Mouse (Mus musculus) liver, postnatal 0 days (tissue): ENCODE results near the gene Mipol1. TPM values are rescaled to one million over a fixed set of nuclear protein-coding genes. Genes with fewer than 3 reads are reported as not detected.

Experiments used
- ATAC-seq: fragments of 200-750 bp; cut with Nextera tagmentation; 2 replicates; pipeline ENCODE4 v1.8.0; 2017; ENCODE audit warnings: mild to moderate bottlenecking, moderate library complexity
- DNase-seq: peaks from one replicate; pipeline ENCODE4 v3.0.0-alpha.2; 2016
- H3K27ac ChIP-seq: fragments of 300-500 bp; sonication (generic); 2 replicates; pipeline ENCODE4 v1.5.1; 2014; ENCODE audit warnings: antibody characterized with exemption, moderate library complexity, mild to moderate bottlenecking, low read depth
- H3K27me3 ChIP-seq: fragments of 300-500 bp; sonication (generic); 2 replicates; pipeline ENCODE4 v1.6.1; 2014; ENCODE audit warnings: low read length, control low read depth, mixed read lengths; ENCODE audit not compliant: insufficient read depth
- H3K36me3 ChIP-seq: fragments of 300-500 bp; sonication (generic); replicated peaks from 2 replicates; pipeline ENCODE4 v1.6.1; 2014; ENCODE audit warnings: mild to moderate bottlenecking, control low read depth, low read length, moderate library complexity, mixed read lengths; ENCODE audit not compliant: insufficient read depth
- H3K4me1 ChIP-seq: fragments of 300-500 bp; sonication (generic); 2 replicates; pipeline ENCODE4 v1.6.1; 2014; ENCODE audit warnings: antibody characterized with exemption, mild to moderate bottlenecking, control low read depth; ENCODE audit not compliant: insufficient read depth
- H3K4me2 ChIP-seq: fragments of 300-500 bp; sonication (generic); 2 replicates; pipeline ENCODE4 v1.6.1; 2014; ENCODE audit warnings: low read depth, mild to moderate bottlenecking, low read length, moderate library complexity, mixed read lengths
- H3K4me3 ChIP-seq: fragments of 300-500 bp; sonication (generic); 2 replicates; pipeline ENCODE4 v1.5.1; 2014; ENCODE audit warnings: low read depth, low read length
- H3K9ac ChIP-seq: fragments of 300-500 bp; sonication (generic); replicated peaks from 2 replicates; pipeline ENCODE4 v1.6.1; 2014; ENCODE audit warnings: mild to moderate bottlenecking, moderate library complexity
- H3K9me3 ChIP-seq: fragments of 300-500 bp; sonication (generic); 2 replicates; pipeline ENCODE4 v1.6.1; 2016; ENCODE audit warnings: mild to moderate bottlenecking, control low read depth, low read length, mixed read lengths
- CTCF ChIP-seq: sonication (generic); IDR thresholded peaks from 2 replicates; pipeline ENCODE4 v1.5.1; 2016; ENCODE audit warnings: antibody characterized with exemption, low read depth
- EP300 ChIP-seq: IDR thresholded peaks from 2 replicates; pipeline ENCODE4 v1.6.1; 2016; ENCODE audit warnings: antibody characterized with exemption, low read depth, mild to moderate bottlenecking
- WGBS: fragments of 180-500 bp; shearing (Covaris S2); extraction: QIAGEN DNeasy Blood & Tissue Kit; methylation state at CpG from one replicate; pipeline ENCODE4 v1.1.7; 2014; ENCODE audit not compliant: insufficient replicate concordance; 5-methylcytosine and 5-hydroxymethylcytosine counted together
- polyA plus RNA-seq: library from polyadenylated mRNA; unstranded; fragments of >200 nt; fragmentation: Nextera tagmentation; extraction: Ambion mirVana; gene quantifications from 2 replicates; pipeline ENCODE4 v1.2.1, GENCODE M21; 2015

The Mipol1 gene
- polyA plus RNA-seq, 1 experiment from 2014 or later, result 2.1 TPM

- Histone ChIP-seq H3K9me3 (no peaks in the 10 kb centered on the region), H3K27ac (no peak overlapping the region), H3K4me1 (no peaks in the 10 kb centered on the region), H3K9ac (no peak overlapping the region), H3K4me2 (no peak overlapping the region), H3K36me3 (no peaks in the 10 kb centered on the region), H3K27me3 (no peaks in the 10 kb centered on the region), H3K4me3 (no peak overlapping the region)
- TF ChIP-seq CTCF, result no peak
- TF ChIP-seq EP300, result no peak
- WGBS, result 60% methylated on average over 6 of the region's 6 CpGs
- DNase-seq (no peak), ATAC-seq (no peak)
Measured at GRCm38 (mm10) chr12:57496347-57497119, 266.3 kb downstream of the Mipol1 start.

DNA sequence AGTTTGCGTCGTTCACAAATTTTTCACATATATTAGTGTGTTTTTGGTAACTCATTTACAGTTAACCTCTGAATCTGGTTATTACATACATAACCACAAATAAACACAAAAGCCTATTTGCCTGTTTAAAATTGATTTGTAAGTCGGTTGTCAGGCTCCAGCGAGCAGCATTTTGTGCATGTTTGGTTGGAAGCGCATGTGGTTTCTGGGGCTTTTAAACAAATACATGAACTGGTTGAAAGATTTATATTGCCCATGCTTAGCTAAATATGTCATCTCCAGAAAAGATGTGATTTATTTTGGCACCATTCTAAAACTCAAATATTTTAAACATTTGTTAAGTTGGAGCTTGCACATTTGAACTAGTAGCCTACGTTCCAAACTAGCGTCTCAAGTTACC lies 270.0 kb downstream of the Mipol1 start:
- 86% methylated on average over 7 of the region's 7 CpGs for WGBS
- H3K36me3 ChIP-seq, result no peaks in the 10 kb centered on the region
- H3K27ac ChIP-seq, result no peak overlapping the region
- TF ChIP-seq CTCF, result no peak
- no peak for TF ChIP-seq EP300
- no peaks in the 10 kb centered on the region for H3K4me1 ChIP-seq
- H3K27me3 ChIP-seq, result no peaks in the 10 kb centered on the region
- no peak overlapping the region for H3K4me3 ChIP-seq
- H3K9me3 ChIP-seq, result no peaks in the 10 kb centered on the region
- DNase-seq, result no peak
- no peak overlapping the region for H3K4me2 ChIP-seq
- no peak for ATAC-seq
- no peak overlapping the region for H3K9ac ChIP-seq

DNA sequence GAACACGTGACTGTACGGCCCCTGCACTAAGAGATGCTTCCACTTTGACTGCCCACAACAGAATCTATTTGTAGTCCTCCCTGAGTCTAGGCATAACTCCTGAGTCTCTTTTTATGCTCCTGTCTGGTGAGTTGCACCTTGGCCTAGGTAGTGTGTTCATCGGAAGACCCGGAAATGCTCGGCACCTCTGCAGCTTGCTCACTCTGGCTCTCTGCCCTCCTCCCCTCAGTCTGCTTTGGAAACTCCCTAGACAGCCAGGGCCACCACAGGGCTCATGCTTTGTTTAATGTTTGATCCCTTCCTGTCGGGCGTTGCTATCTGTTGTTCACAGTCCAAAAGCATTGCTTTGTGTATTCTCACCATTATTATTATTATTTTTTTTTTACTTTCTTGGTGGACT lies 275.1 kb downstream of the Mipol1 start:
- whole genome bisulfite sequencing, result 59% methylated on average over 7 of the region's 7 CpGs
- no peak overlapping the region for H3K9ac ChIP-seq
- TF ChIP-seq CTCF, result no peak
- no peak for TF ChIP-seq EP300

GRCm38 (mm10) chr12:57508938-57509337 lies 278.7 kb downstream of the Mipol1 start:
- Histone ChIP-seq H3K4me2 (no peak overlapping the region), H3K27ac (0 out of 2 replicates have a peak overlapping the region, but pooled peaks have one; percentile 34), H3K9me3 (no peaks in the 10 kb centered on the region), H3K9ac (no peak overlapping the region), H3K4me3 (no peak overlapping the region), H3K36me3 (no peaks in the 10 kb centered on the region), H3K27me3 (no peaks in the 10 kb centered on the region), H3K4me1 (no peaks in the 10 kb centered on the region)
- WGBS, result 57% methylated on average over 11 of the region's 11 CpGs
- DNase-seq (no peak), ATAC-seq (peak; percentile 79)
- no peak for TF ChIP-seq CTCF
- TF ChIP-seq EP300, result no peak

More for the DNA sequence above, 275.1 kb downstream of the Mipol1 start:
- no peaks in the 10 kb centered on the region for H3K4me1 ChIP-seq
- H3K4me3 ChIP-seq, result no peak overlapping the region
- DNase-seq, result peak; percentile 22
- H3K4me2 ChIP-seq, result peak overlapping the region; percentile 44; the same call in 1 of the 2 replicates
- H3K27me3 ChIP-seq, result no peaks in the 10 kb centered on the region
- no peaks in the 10 kb centered on the region for H3K36me3 ChIP-seq
- no peak overlapping the region for H3K27ac ChIP-seq
- peak; percentile 76 for ATAC-seq
- no peaks in the 10 kb centered on the region for H3K9me3 ChIP-seq

- ATAC-seq, result no peak
Measured at GRCm38 (mm10) chr12:57509726-57510125, 279.5 kb downstream of the Mipol1 start.

GRCm38 (mm10) chr12:57511127-57511526 lies 280.9 kb downstream of the Mipol1 start:
- Histone ChIP-seq H3K4me2 (no peak overlapping the region), H3K4me3 (no peak overlapping the region), H3K9me3 (no peaks in the 10 kb centered on the region), H3K27me3 (no peaks in the 10 kb centered on the region), H3K36me3 (no peaks in the 10 kb centered on the region), H3K9ac (no peak overlapping the region), H3K4me1 (no peaks in the 10 kb centered on the region), H3K27ac (no peak overlapping the region)
- no peak for TF ChIP-seq CTCF
- TF ChIP-seq EP300, result no peak
- WGBS, result 75% methylated on average over 4 of the region's 4 CpGs
- DNase-seq (no peak), ATAC-seq (no peak)

More at GRCm38 (mm10) chr12:57509726-57510125, 279.5 kb downstream of the Mipol1 start:
- Histone ChIP-seq H3K27me3 (no peaks in the 10 kb centered on the region), H3K27ac (no peak overlapping the region), H3K9ac (no peak overlapping the region), H3K36me3 (no peaks in the 10 kb centered on the region), H3K4me1 (no peaks in the 10 kb centered on the region), H3K4me3 (no peak overlapping the region), H3K9me3 (no peaks in the 10 kb centered on the region), H3K4me2 (no peak overlapping the region)
- WGBS, result 68% methylated on average over 4 of the region's 4 CpGs
- TF ChIP-seq CTCF (no peak), EP300 (no peak)
- no peak for DNase-seq
